Mouse (Mus musculus) hindbrain, embryonic 15.5 days (tissue): ENCODE results near the gene Nrxn1. TPM values are rescaled to one million over a fixed set of nuclear protein-coding genes. Genes with fewer than 3 reads are reported as not detected.

Experiments
- ATAC-seq: fragments of 200-750 bp; cut with Nextera tagmentation; 2 replicates; pipeline ENCODE4 v1.8.0; 2017; ENCODE audit warnings: low read depth, moderate number of reproducible peaks, moderate TSS enrichment; ENCODE audit not compliant: low FRiP score
- H3K27ac ChIP-seq: fragments of 300-500 bp; sonication (generic); replicated peaks from 2 replicates; pipeline ENCODE4 v1.5.1; 2015; ENCODE audit warnings: mild to moderate bottlenecking, inconsistent platforms
- H3K27me3 ChIP-seq: fragments of 300-500 bp; sonication (generic); 2 replicates; pipeline ENCODE4 v1.6.1; 2015; ENCODE audit warnings: control low read depth, inconsistent platforms
- H3K36me3 ChIP-seq: fragments of 300-500 bp; sonication (generic); 2 replicates; pipeline ENCODE4 v1.6.1; 2015; ENCODE audit warnings: control low read depth, inconsistent platforms
- H3K4me1 ChIP-seq: fragments of 300-500 bp; sonication (generic); replicated peaks from 2 replicates; pipeline ENCODE4 v1.6.1; 2015; ENCODE audit warnings: control low read depth, inconsistent platforms
- H3K4me2 ChIP-seq: fragments of 300-500 bp; sonication (generic); 2 replicates; pipeline ENCODE4 v1.6.1; 2015; ENCODE audit warnings: moderate library complexity, mild to moderate bottlenecking, inconsistent platforms
- H3K4me3 ChIP-seq: fragments of 300-500 bp; sonication (generic); 2 replicates; pipeline ENCODE4 v1.5.1; 2015; ENCODE audit warnings: mild to moderate bottlenecking, inconsistent platforms
- H3K9ac ChIP-seq: fragments of 300-500 bp; sonication (generic); 2 replicates; pipeline ENCODE4 v1.6.1; 2015; ENCODE audit warnings: inconsistent platforms
- H3K9me3 ChIP-seq: fragments of 300-500 bp; sonication (generic); 2 replicates; pipeline ENCODE4 v1.6.1; 2016; ENCODE audit warnings: control low read depth, inconsistent platforms
- WGBS: fragments of 180-500 bp; shearing (Covaris S2); methylation state at CpG from one replicate; pipeline ENCODE4 v1.1.7; 2015; 5-methylcytosine and 5-hydroxymethylcytosine counted together
- polyA plus RNA-seq: library from polyadenylated mRNA; unstranded; fragments of >200 nt; fragmentation: Nextera tagmentation; extraction: Ambion mirVana; gene quantifications from 2 replicates; pipeline ENCODE4 v1.2.1, GENCODE M21; 2015

Nrxn1 gene
- polyA plus RNA-seq, 1 experiment from 2014 or later = 241 TPM

DNA sequence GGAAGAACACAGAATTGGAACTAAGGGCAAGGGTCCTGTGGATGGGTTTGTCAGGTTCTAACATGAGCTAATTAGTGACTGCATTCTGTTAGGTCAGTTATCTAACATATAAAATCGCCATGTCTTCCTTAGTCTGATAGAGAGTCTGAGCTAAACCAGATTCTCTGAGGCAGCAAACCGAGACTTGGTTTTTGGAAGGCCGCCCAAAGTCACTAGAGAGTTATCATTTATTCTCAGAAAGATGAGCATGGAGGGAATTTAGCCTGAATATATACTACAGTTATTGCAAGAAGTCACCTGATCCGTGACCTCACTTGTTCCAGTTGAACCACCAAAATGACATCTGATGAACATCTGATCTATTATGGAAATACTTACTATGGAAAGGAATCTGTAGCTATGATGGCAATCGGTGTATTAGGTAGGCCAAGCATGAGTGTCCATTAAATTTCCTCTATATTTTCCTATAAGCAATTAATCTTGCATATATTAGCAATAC is 397.7 kb downstream of the Nrxn1 start:
- no peaks in the 10 kb centered on the region for H3K9me3 ChIP-seq
- H3K4me1 ChIP-seq = peaks cover 20% of the 10 kb centered on the region
- WGBS = 73% methylated on average over 5 of the region's 5 CpGs
- no peak overlapping the region; the same call in 1 of the 2 replicates for H3K27ac ChIP-seq
- H3K9ac ChIP-seq = no peak overlapping the region
- H3K27me3 ChIP-seq = no peaks in the 10 kb centered on the region
- H3K4me2 ChIP-seq = no peak overlapping the region
- no peaks in the 10 kb centered on the region for H3K36me3 ChIP-seq
- H3K4me3 ChIP-seq = no peak overlapping the region
- ATAC-seq = no peak

DNA sequence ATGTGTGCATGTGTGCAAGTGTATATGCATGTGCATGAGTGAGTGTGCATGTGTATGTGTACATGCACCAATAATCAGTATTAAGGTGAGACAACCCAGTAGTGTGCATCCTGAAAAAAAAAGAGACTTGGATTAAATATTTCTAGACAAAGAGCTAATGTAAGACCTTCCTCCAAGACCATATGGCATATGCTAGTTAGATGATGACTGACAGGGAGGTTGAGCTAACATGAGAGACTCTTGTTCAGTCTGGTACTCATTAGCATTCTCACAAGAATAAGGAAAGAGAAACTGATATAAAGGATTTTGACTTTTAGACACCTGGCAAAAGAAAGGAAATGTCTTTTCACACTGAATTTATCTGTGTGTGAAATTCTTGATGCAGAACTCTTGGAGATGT is 408.7 kb downstream of the Nrxn1 start:
- Histone ChIP-seq H3K4me2 (no peak overlapping the region), H3K9me3 (no peaks in the 10 kb centered on the region), H3K36me3 (no peaks in the 10 kb centered on the region), H3K4me3 (no peak overlapping the region), H3K27me3 (no peaks in the 10 kb centered on the region), H3K27ac (no peak overlapping the region), H3K4me1 (no peaks in the 10 kb centered on the region), H3K9ac (no peak overlapping the region)
- ATAC-seq = peak; percentile 42

DNA sequence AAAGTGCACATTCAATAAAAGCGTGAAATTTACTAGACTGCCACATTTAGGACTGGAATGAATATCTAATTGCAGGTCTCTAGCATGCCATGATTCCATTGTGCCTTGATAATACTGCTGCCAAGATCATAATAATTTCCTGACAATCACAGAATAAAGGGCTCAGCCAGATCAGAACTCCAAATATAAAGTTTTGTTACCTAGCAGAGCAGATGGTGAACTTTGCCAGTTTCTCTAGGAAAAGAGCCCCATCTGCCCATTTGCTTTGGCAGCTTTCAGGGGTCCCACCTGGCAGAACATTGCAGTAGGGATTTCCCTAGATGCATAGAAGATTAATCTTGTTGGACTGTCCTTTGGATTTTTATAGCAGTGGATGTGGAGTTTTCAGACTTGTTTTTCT is 411.9 kb downstream of the Nrxn1 start:
- Histone ChIP-seq H3K4me1 (no peaks in the 10 kb centered on the region), H3K36me3 (no peaks in the 10 kb centered on the region), H3K9me3 (no peaks in the 10 kb centered on the region), H3K27ac (no peak overlapping the region), H3K9ac (no peak overlapping the region), H3K4me2 (no peak overlapping the region), H3K4me3 (no peak overlapping the region), H3K27me3 (no peaks in the 10 kb centered on the region)
- no peak for ATAC-seq
- 76% methylated on average over 1 of the region's 1 CpGs for WGBS

DNA sequence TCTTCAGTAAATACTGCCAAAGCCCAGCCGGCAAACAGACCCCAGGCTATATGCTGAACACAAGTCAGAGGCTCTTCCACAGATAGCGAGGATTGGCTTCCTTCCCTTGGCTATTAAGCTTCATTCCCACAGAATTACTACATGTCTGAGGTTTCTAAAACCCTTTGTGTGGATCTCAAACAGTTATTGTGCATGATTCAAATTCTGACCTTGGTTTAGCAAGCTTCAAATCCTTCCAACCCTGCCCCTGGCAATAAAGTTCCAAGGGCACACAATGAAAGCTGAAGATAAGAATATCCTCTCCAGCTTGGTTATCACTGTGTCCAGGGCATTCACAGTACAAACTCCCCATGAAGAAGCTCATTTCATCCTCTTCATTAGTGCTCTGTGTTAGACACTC is 416.2 kb downstream of the Nrxn1 start:
- Histone ChIP-seq H3K4me1 (no peaks in the 10 kb centered on the region), H3K9me3 (no peaks in the 10 kb centered on the region), H3K36me3 (no peaks in the 10 kb centered on the region), H3K4me2 (no peak overlapping the region), H3K27me3 (no peaks in the 10 kb centered on the region), H3K27ac (no peak overlapping the region), H3K9ac (no peak overlapping the region), H3K4me3 (no peak overlapping the region)
- WGBS = 60% methylated on average over 2 of the region's 2 CpGs
- ATAC-seq = no peak

DNA sequence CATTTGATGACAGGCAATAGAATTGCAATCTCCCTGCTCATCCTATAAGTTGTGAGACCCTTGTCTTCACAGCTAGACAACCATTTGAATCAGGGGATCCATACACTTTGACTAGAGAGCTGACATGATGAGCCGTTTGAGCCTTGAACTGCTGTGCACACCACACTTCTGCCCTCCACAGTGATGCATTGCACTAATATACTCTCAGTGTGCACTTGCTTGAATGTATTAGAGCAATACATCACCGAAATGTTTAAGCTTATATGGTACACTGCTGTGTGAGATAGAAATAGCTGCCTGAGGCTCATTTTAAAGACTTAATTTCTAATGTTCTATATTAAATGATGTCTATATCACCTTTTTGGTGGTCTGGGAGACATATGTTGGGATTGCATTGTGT is 430.6 kb downstream of the Nrxn1 start:
- Histone ChIP-seq H3K4me2 (no peak overlapping the region), H3K4me1 (no peaks in the 10 kb centered on the region)
- 0 out of 2 replicates have a peak, but pooled peaks have one; percentile 61 for ATAC-seq

DNA sequence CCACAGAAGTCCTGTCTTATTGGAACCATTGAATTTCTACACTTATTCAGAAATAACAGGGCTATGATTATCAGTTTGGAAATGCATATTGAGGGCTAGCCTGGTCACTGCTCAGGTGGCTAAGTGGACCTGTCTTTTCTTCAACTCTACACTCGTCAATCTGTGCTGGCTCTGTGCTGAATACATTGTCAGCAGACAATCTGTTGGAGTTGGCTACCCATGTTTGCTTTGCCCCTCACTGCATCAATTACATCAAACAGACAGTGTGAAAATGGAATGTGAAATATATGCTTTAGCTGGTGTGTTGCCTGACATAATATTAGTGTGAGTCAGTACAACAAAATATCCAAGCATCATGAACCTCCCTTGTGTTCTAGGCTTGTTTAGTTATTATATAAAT is 438.4 kb downstream of the Nrxn1 start:
- Histone ChIP-seq H3K4me3 (no peak overlapping the region), H3K9ac (no peak overlapping the region), H3K27ac (no peak overlapping the region), H3K27me3 (no peaks in the 10 kb centered on the region), H3K4me2 (no peak overlapping the region), H3K9me3 (no peaks in the 10 kb centered on the region), H3K36me3 (no peaks in the 10 kb centered on the region), H3K4me1 (no peaks in the 10 kb centered on the region)
- ATAC-seq = no peak
- 79% methylated on average over 1 of the region's 1 CpGs for whole genome bisulfite sequencing

More for the DNA sequence above, 430.6 kb downstream of the Nrxn1 start:
- WGBS = 84% methylated on average over 2 of the region's 2 CpGs
- Histone ChIP-seq H3K9me3 (no peaks in the 10 kb centered on the region), H3K9ac (no peak overlapping the region), H3K27me3 (no peaks in the 10 kb centered on the region), H3K36me3 (no peaks in the 10 kb centered on the region), H3K4me3 (no peak overlapping the region), H3K27ac (no peak overlapping the region)

DNA sequence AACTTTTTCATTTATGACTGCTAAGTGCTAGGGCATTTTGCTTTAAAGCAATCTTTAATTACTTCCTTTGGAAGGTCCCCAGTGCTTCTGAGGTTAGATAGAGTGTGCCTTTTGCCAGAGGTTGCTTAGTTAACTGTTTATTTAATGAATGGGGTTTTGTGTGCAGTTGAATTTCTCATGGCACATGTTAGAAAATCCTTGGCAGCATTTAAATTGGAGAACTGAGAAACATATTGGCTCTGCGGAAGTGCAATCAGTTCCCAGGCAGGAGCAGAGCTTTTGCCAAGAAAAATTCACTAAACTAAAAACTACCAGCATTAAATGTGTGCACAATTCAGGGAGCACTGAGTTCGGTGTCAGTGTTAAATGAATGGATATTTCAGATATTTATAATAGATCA is 439.5 kb downstream of the Nrxn1 start:
- Histone ChIP-seq H3K9me3 (no peaks in the 10 kb centered on the region), H3K36me3 (no peaks in the 10 kb centered on the region), H3K4me2 (no peak overlapping the region), H3K4me1 (no peaks in the 10 kb centered on the region), H3K27ac (no peak overlapping the region; the same call in 1 of the 2 replicates), H3K27me3 (no peaks in the 10 kb centered on the region), H3K9ac (no peak overlapping the region), H3K4me3 (no peak overlapping the region)
- 45% methylated on average over 2 of the region's 2 CpGs for WGBS
- ATAC-seq = peak; percentile 54; the same call in 1 of the 2 replicates

DNA sequence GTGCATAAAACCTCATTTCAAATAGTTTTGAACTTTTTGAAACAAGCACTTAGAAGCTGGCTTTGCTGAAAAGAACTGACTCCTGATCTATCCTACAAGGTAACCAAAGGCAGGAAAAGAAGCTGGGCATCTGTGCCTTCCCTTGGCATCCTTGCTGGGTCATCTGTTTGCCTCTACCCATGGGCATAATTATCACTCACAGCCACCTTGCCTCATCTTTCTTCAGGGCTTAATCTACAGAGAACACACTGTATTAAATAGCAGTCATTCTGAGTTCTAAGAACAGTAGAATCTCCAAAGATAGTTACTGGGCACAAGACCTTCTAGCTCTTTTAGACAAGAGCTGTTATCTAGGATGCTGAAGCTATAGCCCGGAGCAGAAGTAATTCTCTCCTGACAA is 442.6 kb downstream of the Nrxn1 start:
- Histone ChIP-seq H3K27ac (no peak overlapping the region), H3K4me1 (no peaks in the 10 kb centered on the region), H3K4me2 (no peak overlapping the region), H3K9ac (no peak overlapping the region), H3K27me3 (no peaks in the 10 kb centered on the region), H3K4me3 (no peak overlapping the region), H3K36me3 (no peaks in the 10 kb centered on the region), H3K9me3 (no peaks in the 10 kb centered on the region)
- WGBS = 89% methylated on average over 1 of the region's 1 CpGs
- no peak for ATAC-seq

DNA sequence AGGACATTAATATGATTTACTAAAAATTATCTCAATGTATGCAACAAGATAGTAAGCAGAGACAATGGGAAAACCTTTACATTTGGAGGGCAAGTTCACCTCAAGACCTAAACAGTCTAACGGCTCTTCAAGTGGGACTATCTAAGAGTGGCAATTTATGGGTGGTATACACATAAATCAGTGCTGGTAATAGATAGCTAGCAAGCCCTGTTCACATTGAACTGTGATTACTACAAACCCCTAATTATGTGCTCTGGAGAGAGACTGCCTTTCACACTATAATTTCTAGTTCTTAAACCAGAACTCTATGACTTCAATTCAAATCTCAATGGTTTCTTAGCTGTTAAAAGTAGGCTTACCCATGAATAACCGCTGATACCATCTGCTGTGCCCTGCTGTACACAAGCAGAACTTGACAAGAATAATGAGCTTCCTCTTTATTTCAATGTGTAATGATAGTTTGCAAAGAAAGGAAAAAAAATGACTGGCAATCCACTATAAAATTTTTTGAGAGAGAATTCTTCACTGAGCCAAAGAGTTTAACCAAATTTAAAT is 453.8 kb downstream of the Nrxn1 start:
- no peak overlapping the region for H3K4me2 ChIP-seq
- no peaks in the 10 kb centered on the region for H3K36me3 ChIP-seq
- no peaks in the 10 kb centered on the region for H3K27me3 ChIP-seq
- WGBS = 67% methylated on average over 2 of the region's 2 CpGs
- H3K4me1 ChIP-seq = no peaks in the 10 kb centered on the region
- H3K9me3 ChIP-seq = no peaks in the 10 kb centered on the region
- no peak overlapping the region for H3K9ac ChIP-seq
- H3K4me3 ChIP-seq = no peak overlapping the region
- ATAC-seq = no peak
- no peak overlapping the region for H3K27ac ChIP-seq

DNA sequence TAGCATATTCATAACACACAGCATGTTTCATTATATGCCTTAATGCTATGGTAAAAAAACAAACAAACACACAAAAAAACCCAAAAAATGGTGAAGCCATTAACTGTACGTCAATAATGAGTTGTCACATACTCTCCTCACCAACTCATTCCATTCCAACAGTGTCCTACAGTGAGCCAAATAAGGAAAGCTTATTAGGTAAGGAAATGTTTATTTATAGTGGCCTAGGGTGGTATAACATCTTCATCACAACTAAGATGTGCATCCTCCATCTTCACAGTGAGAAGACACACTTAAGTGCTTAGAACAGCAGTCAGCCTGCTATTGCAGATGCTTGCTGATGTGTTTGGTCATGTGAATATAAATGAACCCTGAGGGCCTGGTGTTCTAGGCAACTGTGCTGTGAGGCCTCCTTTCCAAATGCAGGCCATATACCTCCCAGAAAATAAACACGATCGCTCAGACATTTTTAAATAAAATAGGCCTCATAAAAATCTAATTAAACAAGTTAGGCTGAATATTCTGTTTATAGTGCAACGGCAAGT is 454.6 kb downstream of the Nrxn1 start:
- 80% methylated on average over 4 of the region's 4 CpGs for WGBS
- Histone ChIP-seq H3K27me3 (no peaks in the 10 kb centered on the region), H3K9ac (no peak overlapping the region), H3K9me3 (no peaks in the 10 kb centered on the region), H3K27ac (no peak overlapping the region), H3K4me1 (no peaks in the 10 kb centered on the region), H3K4me2 (no peak overlapping the region), H3K4me3 (no peak overlapping the region), H3K36me3 (no peaks in the 10 kb centered on the region)
- ATAC-seq = no peak

DNA sequence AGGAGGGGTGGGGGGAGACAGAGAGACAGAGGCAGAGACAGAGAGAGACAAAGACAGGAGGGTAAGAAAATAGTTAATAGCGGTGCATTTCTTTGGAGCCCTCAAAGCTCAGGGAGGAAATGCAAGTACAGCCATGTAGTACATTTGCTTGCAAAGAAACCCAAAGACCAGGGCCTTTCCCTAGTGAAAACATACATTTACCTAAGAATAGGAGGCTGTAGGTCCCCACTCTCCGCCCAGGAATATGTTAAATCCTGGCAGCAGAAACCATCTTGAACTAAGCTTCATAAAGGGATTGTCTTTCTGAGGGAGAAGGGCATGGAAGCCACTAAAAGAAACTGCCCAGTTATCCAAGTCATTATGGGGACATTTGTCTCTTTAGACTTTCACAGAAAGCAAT is 461.5 kb downstream of the Nrxn1 start:
- H3K27me3 ChIP-seq = no peaks in the 10 kb centered on the region
- H3K4me1 ChIP-seq = peaks cover 7% of the 10 kb centered on the region
- no peak overlapping the region for H3K4me2 ChIP-seq
- H3K4me3 ChIP-seq = no peak overlapping the region
- WGBS = 47% methylated on average over 2 of the region's 2 CpGs
- peak overlapping the region; percentile 51; the same call in 1 of the 2 replicates for H3K27ac ChIP-seq
- no peak overlapping the region for H3K9ac ChIP-seq
- H3K9me3 ChIP-seq = no peaks in the 10 kb centered on the region
- no peaks in the 10 kb centered on the region for H3K36me3 ChIP-seq
- no peak for ATAC-seq

DNA sequence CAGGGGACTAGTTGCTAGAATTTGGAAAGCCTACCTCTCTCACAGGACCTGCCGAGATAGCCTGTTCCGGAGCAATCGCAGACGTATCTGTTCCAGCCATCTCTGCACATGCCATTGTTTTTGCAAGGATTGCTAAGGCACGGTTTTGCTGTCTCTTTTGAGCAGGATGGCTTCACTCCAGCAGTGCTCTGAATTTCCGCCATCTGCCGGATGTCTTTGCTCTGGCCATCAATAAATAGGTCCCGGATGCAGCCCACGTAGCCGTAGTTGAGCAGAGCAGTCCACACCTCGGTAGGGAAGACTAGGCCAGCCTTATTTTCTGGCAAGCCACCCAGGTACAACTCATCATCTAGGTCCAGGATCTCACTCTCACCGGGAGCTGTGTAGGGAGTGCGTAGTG is 463.0 kb downstream of the Nrxn1 start:
- no peaks in the 10 kb centered on the region for H3K9me3 ChIP-seq
- WGBS = 61% methylated on average over 13 of the region's 13 CpGs
- no peaks in the 10 kb centered on the region for H3K27me3 ChIP-seq
- H3K36me3 ChIP-seq = no peaks in the 10 kb centered on the region
- H3K9ac ChIP-seq = no peak overlapping the region
- H3K27ac ChIP-seq = peak overlapping the region; percentile 21; the same call in 1 of the 2 replicates
- no peak overlapping the region for H3K4me2 ChIP-seq
- ATAC-seq = no peak
- H3K4me3 ChIP-seq = no peak overlapping the region
- peaks cover 7% of the 10 kb centered on the region for H3K4me1 ChIP-seq

DNA sequence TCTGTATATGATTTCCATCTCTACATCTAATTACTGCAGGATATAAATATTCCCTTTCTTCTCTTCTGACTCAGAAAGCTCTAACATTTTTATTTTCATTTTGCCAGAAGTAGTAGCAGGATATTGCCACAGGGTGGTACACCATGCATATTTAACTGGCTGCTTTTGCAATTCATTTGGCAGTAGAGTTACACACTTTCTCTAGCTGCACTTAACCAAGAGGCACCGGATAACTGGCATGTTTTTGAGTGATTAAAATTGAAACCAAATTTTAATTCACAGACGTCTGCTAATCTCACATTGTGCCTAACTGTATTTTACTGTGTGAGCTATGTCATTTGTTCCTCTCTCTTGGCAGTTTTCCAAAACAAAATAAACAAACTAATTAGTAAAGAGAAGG is 464.4 kb downstream of the Nrxn1 start:
- ATAC-seq = peak; percentile 71
- Histone ChIP-seq H3K4me1 (peaks cover 7% of the 10 kb centered on the region), H3K36me3 (no peaks in the 10 kb centered on the region), H3K27ac (no peak overlapping the region), H3K9ac (no peak overlapping the region), H3K9me3 (no peaks in the 10 kb centered on the region), H3K27me3 (no peaks in the 10 kb centered on the region), H3K4me3 (no peak overlapping the region), H3K4me2 (no peak overlapping the region)
- 13% methylated on average over 2 of the region's 2 CpGs for WGBS
